Mouse (Mus musculus) gastrocnemius, postnatal 4 days (tissue): Measurements from ENCODE around the gene Fgfr2. TPM values are rescaled to one million over a fixed set of nuclear protein-coding genes. Genes with fewer than 3 reads are reported as not detected.

ENCODE experiments used
- DNase-seq, 2 experiments: peaks; one replicate each; pipeline ENCODE4 v3.0.0; 2021 to 2022; ENCODE audit warnings: low spot score in 2 of 2, mixed read lengths in 2 of 2
- total RNA-seq, 2 experiments: library from RNA; stranded (reverse); gene quantifications; 2 replicates each; pipeline ENCODE4 v1.2.3; 2021

Fgfr2 gene
- total RNA-seq, 2 experiments from 2014 or later: 6.5 to 8.0 TPM

- DNase-seq: no peak
These were observed 2545.7 kb downstream of the Fgfr2 start, which contains the start of gene Tacc2 for GRCm38 (mm10) chr7:130577388-130578003. Tacc2 (plus strand) TSS chr7:130577438.

GRCm38 (mm10) chr7:130576981-130577380 lies 2546.2 kb downstream of the Fgfr2 start:
- peak in 1 of 2 experiments; percentile 22 for DNase-seq

- DNase-seq: no peak
These were observed 2548.7 kb downstream of the Fgfr2 start for GRCm38 (mm10) chr7:130574211-130574991.

GRCm38 (mm10) chr7:130573746-130574145 lies 2549.4 kb downstream of the Fgfr2 start:
- no peak for DNase-seq

GRCm38 (mm10) chr7:130572821-130573220 lies 2550.3 kb downstream of the Fgfr2 start, which contains the start of gene Nsmce4a:
Nsmce4a (minus strand) TSS chr7:130573118.
- DNase-seq: no peak

- DNase-seq: no peak
These were observed 2552.7 kb downstream of the Fgfr2 start for GRCm38 (mm10) chr7:130570472-130570871.

- no peak for DNase-seq
These were observed 2554.2 kb downstream of the Fgfr2 start for GRCm38 (mm10) chr7:130568783-130569436.

- no peak for DNase-seq
These were observed 2558.6 kb downstream of the Fgfr2 start for GRCm38 (mm10) chr7:130564596-130564995.

GRCm38 (mm10) chr7:130563880-130564279 lies 2559.3 kb downstream of the Fgfr2 start:
- no peak for DNase-seq

GRCm38 (mm10) chr7:130563276-130563675 lies 2559.9 kb downstream of the Fgfr2 start:
- no peak for DNase-seq

- no peak for DNase-seq
These were observed 2562.2 kb downstream of the Fgfr2 start for GRCm38 (mm10) chr7:130560933-130561332.

GRCm38 (mm10) chr7:130558592-130558991 lies 2564.6 kb downstream of the Fgfr2 start:
- no peak for DNase-seq

- DNase-seq: no peak
These were observed 2567.6 kb downstream of the Fgfr2 start for GRCm38 (mm10) chr7:130555597-130555996.

- no peak for DNase-seq
These were observed 2569.8 kb downstream of the Fgfr2 start for GRCm38 (mm10) chr7:130553321-130553720.

- peak in 1 of 2 experiments; percentile 34 for DNase-seq
These were observed 2570.4 kb downstream of the Fgfr2 start for GRCm38 (mm10) chr7:130552780-130553179.

- no peak for DNase-seq
These were observed 2575.4 kb downstream of the Fgfr2 start for GRCm38 (mm10) chr7:130547635-130548175.

GRCm38 (mm10) chr7:130546791-130547484 lies 2576.2 kb downstream of the Fgfr2 start:
- DNase-seq: peak; percentile 82 to 94

GRCm38 (mm10) chr7:130546421-130546790 lies 2576.7 kb downstream of the Fgfr2 start:
- no peak for DNase-seq

- DNase-seq: no peak
These were observed 2577.3 kb downstream of the Fgfr2 start for GRCm38 (mm10) chr7:130545893-130546292.

GRCm38 (mm10) chr7:130545401-130545800 lies 2577.7 kb downstream of the Fgfr2 start:
- DNase-seq: no peak

GRCm38 (mm10) chr7:130543181-130543580 lies 2580.0 kb downstream of the Fgfr2 start:
- DNase-seq: no peak
